Mouse (Mus musculus) c-Kit-positive CD71-positive TER-119-negative erythroid progenitor cells, embryonic 14.5 days (primary cell): ENCODE results near the gene Mthfd2.
A peak's percentile ranks its signal among the peaks of the same experiment; 100 is the strongest.

Source experiments
- DNase-seq: peaks from one replicate; pipeline ENCODE4 v3.0.0-alpha.2; 2013; ENCODE audit warnings: low read depth

Gene Mthfd2

DNA sequence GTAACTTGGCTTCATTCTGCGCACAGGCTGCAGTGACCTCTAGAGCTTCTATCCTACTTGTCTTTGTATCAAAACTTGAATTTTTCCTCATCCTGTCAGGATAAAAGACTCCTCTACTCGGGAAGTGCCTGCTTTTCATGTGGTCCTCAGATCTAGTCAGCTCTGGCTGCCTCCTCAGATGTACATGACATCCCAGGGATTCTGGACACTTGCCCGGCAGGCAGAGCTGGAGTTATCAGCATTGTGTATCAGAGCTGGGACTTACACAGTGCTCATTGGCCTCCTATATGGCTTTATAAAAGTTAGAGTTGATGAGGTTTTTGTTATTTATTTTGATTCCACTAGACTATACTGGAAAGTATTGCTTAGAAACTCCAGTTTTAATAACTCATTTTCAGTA, 15.7 kb upstream of the Mthfd2 start:
- no peak for DNase-seq

DNA sequence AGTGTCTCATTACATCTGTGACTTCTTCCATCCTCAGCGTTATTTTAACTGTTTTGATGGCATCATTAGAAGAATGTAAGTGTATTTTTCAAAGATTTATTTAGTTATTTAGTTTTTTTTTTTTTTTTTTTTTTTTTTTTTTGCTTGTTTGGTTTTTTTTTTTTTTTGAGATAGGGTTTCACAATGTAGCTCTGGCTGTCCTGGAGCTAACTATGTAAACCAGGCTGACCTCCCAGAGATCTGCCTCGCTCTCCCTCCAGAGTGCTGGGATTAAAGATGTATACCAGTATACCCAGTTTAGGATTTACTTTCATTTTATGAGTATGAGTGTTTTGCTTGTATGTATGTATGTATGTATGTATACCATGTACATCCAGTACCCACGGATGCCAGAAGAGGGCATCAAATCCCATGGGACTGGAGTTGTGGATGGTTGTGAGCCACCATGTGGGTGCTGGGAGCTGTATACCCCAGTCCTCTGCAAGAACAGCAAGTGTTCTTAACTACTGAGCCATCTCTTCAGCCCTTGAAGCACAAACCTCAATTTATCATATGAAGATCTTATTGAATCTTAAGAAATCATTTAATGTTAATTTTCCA, 2.0 kb upstream of the Mthfd2 start:
- DNase-seq: no peak

DNA sequence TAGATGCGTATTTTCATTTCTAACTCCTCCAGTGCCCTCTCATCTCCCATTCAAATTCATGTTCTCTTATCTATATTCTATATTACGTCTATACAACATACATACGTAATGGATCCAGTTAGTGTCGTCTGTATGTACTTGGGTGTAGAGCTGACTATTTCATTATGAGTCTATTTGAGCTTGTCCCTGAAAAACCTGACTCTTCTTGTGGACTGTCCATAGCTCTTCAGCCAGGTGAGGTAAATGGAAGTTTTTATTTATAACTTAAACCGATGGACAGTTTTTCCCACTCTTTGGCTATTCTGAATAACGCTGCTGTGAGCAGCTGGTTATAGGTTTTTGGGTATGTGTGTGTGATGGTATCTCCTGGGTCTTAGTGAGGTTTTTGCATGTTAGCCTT, 1.1 kb upstream of the Mthfd2 start:
- no peak for DNase-seq

DNA sequence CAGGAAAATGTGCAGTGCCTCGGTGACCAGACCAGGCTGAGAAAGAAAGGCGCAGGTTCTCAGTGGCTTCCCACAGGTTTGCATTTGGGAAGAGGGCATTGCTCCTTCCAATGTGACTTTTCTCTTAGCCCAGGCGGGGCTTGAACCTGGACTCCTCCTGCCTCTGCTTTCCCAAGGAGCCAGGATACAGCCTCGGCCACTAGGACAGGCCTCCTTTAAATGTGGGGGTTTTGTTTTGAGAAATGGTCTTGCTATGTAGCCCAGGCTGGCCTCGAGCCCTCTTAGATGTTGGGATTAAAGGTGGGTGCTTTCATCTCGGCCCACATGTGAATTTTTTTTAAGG, 657 bp upstream of the Mthfd2 start:
- DNase-seq: no peak

DNA sequence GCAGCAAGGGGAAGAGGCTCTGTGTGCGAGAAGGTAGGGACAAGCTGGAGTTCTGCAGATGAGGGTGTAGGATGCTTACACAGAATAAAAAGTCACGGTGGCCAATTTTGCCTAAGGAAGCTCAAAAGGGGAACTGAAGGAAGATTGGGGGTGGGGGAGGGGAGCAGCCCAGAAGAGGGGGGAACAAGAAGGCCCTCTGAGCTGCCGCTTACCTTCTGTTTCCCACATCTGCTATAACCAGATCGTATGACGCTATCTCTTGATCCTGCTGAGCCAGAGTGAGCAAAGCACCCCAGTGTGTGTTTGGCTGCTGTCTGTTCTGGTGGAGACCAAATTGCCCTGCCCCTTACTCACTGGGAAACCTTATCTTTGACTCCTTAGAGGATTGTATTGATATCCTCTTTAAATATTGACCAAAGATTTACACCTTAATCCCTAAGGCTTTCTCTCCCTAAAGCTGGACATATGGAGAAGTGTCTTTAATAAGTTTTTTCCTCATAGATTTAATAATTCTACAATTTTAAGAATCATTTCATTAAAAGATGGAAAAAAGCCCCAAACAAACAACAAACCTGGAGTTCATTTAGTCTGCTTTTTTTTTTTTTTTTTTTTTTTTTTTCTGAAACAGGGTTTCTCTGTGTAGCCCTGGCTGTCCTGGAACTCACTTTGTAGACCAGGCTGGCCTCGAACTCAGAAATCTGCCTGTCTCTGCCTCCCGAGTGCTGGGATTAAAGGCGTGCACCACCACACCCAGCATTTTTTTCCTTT, 1.9 kb downstream of the Mthfd2 start:
- DNase-seq: no peak

DNA sequence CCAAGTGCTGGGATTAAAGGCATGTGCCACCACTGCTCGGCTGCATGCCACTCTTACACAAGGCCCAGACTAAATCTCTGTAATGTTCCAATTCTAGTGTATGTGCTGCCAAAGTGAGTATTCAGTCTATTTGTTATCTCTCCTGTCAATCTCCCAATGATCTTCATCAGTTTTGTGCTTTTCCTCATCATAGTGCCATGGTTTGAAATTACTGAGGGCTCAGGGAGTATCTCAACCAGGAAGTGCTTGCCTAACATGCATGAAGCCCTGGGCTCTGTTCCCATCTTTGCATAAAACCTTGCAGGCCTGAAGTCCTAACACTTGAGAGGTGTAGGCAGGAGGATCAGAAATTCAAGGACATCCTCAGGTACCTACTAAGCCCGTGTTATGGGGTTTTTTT, 2.9 kb downstream of the Mthfd2 start:
- no peak for DNase-seq

DNA sequence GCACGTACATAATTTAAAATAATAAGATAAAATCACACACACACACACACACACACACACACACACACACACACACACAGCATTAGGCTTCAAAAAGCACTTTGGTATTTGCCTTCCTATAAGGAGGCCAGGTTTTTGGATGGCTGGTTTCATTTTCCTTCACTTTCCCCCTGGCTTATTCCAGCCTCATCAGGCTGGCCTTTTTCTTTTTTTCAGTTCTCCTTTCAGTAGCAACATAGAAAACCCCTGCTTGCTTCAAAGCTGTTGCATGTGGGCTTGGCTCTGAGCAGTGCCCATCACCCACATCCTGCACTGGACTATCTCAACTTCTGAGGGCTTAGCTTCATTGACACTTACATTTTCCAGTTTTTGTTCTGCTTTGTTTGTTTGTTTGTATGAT, 3.8 kb downstream of the Mthfd2 start:
- DNase-seq: no peak

DNA sequence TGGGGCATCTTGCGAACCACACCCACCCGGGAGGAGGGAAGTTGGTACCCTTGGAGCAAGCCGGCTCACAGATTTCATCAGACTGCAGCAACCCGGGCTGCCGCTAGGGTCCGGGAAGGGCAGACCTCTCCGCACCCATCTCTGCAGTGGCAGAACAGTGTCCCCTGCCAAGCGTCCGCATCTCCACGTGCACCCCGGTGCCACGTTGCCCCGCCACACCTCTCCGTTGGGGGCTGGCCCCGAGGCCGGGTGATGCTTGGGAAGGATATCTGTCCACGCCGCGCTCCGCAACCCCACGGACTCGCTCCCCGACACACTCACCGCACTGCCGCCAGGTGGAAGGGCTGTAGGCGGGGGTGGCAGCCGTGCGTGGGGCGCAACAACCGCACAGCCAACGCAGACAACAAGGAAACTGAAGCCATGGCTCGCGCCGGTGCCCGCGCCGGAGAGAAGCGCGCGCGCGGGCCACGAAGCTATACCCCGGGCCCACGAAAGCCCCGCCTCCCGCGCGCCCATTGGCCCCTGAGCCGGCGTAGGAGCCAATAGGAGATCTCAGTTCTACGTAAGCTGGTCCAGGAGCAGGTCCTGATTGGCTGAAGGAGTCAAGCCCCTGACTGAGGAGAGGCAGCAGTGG, 8.5 kb downstream of the Mthfd2 start:
- peak; percentile 85 for DNase-seq

DNA sequence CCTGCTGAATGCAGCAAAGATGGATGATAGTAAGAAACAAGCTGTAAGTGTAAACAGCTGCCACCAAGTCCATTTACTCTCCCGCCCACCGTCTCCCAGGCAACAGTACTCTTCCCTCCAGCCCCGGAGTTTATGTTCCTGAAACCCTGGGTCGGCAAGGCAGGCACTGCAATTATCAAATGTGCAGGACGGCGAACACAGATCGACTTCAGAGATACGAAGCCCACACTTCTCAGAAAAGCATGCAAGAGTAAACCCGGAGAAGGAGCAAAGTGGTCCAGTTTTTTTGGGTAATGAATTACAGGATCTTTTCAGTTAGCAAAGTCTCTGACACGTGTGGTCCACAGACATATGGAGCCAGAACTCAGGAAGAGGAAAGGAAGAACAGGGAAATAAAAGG, 9.7 kb downstream of the Mthfd2 start:
- peak; percentile 76 for DNase-seq

DNA sequence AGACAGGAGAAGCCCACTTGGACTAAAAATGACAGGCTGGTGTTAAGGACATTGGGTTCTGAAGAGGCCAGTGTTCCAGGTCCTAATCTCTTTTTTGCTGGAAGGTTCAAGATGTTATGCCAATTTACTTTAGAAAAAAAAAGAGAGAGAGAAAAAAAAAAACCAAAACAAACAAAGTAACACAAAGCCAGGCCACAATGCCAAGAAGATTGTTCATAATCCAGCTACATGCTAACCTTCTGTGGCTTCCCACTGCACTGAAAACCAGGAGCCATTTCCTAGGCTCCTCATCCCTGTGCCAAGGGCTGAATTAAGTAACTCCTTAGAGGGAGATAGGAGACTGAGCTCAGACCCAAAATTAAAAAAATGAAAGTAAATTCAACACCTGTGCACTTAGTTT, 10.4 kb downstream of the Mthfd2 start:
- no peak for DNase-seq

DNA sequence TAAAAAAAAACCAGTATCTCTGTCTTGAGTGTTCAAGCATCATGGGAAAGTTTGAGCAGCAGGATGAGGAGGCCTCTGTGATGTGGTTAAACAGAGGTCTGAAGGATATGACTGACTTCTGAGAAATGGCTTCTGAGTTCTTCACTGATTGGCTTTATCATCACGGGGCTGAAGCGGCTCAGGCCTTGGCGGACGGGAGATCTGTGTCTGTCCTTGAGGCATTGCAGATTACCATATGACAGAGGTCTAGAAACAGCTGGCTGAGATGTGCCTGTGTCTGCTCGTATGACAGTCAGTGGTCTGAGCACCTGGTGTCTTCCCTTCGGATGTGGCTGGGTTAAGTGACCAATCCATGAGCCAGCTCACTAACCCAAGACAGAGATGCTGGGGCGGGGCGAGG, 13.2 kb downstream of the Mthfd2 start:
- DNase-seq: peak; percentile 77

DNA sequence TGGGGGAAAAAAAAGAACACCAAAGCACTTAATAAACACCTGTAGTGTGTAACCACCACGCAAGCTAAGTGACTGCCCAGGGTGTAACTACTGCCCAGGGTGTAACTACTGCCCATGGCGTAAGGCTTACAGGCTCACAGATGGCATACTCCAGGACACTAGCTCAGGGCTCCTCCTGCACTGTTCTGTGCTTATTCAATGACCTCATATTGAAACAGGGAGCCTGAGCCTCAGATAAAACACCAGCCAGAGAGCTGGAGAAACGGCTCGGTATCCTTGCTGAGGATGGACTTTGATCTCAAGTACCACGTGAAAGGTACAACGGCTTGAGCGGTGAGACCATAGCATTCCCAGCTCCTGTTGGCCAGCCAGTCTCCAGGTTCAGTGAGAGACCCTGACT, 13.7 kb downstream of the Mthfd2 start:
- DNase-seq: no peak

DNA sequence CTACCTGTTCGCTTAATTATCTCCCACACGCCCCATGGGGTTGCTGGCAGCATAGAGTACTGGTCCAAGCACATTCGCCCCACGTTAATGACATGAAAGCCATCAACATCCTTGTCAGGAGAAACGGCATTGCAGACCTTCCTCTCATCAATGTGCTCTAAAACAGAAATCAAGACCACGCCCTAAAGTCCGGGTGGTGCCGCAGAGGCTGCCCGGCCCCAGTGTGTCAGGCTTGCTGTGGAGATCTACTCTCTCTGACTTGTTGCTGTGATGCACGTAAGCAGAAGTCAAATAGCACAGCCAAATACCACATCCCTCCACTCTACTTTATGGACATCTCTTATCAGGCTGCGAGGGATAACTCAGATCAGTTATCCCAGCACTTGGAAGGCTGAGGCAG, 14.5 kb downstream of the Mthfd2 start:
- DNase-seq: no peak

DNA sequence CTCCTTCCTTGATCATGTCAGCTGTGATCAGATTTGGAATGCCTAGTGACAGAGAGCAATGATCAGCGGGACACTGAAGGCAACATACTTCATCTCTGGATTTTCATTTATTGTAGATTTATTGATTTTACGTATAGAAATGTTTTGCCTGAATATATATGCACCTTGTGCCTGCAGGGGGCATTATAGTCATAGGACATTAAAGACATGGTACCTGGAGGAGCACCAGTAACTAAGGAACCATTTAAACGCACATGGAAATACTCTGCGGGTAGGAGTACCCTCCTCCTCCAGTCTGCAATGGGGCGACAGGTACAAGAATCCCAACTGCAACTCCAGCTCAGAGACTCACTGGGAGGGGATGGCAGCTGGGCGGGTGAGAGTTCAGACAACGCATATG, 16.7 kb downstream of the Mthfd2 start:
- DNase-seq: no peak

DNA sequence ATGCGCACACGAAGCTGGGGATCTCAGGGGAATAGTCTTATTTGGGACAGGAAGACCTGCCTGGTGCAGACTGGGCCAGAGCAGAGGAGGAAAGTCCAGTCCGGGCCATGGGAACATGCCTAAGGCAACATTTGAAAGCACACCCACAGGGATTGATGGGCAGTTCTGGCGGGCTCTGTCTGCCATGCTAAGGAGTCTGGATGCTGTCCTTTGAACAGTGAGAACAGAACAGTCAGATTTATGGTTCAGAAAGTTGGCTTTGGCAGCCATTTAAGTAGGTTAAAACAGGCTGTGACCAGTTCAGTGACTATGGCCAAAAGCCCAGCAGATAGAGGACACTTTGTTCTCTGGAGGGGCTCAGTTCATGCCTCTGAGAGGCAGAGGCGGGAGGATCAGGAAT, 23.4 kb downstream of the Mthfd2 start:
- no peak for DNase-seq

DNA sequence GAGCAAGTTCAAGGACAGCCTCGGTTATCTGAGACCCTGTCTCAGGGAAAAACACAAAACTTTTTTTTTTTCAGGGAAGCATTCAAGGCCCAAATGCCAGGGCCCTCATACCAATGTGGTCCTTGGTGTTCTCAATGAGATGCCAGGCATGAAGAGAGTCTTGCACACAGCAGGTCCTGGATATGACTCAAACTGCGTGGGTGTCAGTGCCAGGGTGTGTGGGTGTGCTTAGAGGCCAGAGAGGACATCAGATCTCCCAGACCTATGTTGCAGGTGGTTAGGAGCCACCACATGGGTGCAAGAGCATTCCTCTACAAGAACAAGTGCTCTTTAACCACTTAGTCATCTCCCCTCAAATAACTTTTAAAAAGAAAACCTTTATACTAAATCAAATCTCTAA, 24.4 kb downstream of the Mthfd2 start:
- DNase-seq: no peak

DNA sequence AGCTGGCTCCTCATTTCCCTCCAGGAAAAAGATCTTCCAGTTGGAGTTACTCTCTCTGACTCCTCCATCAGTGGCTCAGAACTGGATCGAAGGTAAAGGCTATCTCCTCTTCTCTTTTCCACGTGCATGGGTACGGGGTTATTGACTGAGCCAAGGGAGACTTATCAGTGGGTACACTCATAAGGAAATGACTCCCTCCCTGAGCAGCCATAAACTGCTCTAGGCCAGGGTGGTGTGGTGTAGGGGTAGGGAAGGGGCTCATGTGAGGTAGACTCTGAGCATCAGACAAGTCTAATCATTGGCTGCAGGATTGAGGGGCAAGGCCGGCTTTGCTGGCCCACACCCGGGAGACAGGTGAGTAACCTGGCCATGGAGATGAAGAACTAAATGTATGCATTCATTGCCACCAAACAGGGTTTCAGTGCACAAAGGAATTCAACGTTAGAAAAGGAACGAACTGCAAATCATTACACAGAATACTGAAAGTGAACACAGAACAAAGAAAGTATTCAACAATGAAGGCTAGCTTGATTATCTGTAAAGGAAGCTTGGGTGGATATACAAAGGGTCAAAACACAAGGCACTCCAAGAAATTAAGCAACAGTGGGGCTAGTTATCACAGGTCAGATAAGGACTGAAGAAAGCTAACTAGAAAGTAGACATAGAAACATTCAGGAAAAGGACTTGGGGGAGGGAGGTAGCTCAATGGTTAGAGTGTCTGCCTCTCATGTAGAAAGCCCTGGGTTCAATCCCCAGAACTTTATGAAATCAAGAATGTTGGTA, 25.1 kb downstream of the Mthfd2 start:
- no peak for DNase-seq

DNA sequence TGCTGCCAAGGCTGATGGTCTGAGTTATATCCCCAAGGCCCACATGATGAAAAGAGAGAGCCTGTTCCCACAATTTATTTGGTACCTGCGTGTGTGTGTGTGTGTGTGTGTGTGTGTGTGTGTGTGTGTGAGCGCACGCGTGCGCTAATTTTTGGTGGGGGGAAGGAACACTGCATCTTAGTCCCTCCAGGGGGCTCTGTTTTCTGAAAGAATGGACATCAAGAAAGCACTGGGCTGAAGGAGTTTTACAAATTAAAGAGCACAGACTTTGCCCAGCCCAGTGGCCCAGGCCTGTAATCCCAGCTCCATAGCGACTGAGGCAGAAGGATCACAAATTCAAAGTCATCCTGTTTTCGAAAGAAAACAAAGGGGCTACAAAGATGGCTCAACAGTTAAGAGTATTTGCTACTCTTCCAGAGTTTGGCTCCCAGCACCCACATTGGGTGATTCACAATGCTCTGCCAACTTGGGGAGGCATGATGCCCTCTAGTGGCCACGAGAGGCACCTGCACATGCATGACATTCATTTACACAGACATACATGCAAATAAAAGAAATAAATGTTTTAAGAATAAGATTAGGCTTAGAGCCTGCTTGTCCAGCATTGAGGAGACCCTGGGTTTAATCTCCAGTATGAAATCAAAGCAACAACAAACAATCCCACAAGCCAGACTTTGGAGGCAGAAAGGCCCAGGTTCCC, 45.3 kb downstream of the Mthfd2 start:
- DNase-seq: peak; percentile 11

DNA sequence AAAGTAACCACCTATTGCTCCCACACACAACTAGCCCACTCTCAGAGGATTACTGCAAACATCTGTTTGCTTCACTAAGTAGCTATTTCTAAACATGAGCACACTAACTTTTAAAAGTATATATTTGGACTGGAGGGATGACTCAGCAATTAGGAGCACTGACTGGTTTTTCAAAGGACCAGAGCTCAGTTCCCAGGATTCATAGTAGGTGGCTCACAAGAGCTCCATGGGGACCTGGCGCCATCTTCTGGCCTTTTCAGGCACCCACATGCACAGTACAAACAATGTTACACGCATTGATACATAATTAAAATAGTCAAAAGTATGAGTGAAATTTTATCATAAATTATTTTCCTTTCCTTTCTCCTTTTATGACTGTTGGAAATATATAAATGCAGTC, 46.8 kb downstream of the Mthfd2 start:
- peak; percentile 44 for DNase-seq

DNA sequence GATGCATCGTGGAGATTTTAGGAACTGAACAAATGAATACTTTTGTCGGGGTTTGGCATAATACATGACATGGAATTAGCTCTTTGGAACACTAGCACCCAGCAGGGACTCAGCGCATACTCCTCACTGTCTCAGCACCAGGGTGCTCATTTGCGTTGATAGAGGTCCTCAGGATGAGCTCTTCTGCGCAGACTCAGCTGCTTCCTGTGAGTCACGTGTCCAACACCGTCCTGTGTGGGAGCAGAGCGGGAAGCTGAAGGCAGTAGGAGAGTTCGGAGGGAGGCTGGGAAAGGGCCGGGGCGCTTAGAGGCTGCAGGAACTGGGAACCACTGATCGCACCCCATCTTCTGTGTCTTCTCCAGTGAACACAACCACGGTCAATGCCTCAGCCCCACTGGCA, 48.6 kb downstream of the Mthfd2 start:
- DNase-seq: no peak

DNA sequence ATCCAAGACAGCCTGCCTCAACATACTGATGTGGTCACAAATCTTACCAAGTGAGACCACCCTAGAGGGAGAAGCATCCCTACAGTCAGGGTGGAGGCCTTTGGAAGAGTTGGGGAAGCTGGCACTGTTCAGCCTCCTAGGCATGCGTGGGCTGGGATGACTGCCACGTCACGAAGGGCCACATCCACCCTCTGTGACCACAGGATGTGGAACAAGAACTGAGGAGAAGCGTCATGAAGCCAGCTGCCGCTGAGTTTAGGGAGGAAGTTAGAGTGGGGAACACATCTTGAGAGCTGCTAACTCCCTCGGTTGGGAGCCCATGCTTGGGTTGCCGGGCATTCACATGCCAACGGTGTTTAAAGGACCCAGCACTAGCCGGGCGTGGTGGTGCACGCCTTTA, 52.0 kb downstream of the Mthfd2 start:
- no peak for DNase-seq
